Mouse (Mus musculus) fibroblast of lung, adult 2 months (primary cell): ENCODE data around the gene Evi5.

Source experiments
- DNase-seq: peaks from one replicate; pipeline ENCODE4 v3.0.0-alpha.2; 2011; ENCODE audit warnings: low read depth

Evi5 gene

DNA sequence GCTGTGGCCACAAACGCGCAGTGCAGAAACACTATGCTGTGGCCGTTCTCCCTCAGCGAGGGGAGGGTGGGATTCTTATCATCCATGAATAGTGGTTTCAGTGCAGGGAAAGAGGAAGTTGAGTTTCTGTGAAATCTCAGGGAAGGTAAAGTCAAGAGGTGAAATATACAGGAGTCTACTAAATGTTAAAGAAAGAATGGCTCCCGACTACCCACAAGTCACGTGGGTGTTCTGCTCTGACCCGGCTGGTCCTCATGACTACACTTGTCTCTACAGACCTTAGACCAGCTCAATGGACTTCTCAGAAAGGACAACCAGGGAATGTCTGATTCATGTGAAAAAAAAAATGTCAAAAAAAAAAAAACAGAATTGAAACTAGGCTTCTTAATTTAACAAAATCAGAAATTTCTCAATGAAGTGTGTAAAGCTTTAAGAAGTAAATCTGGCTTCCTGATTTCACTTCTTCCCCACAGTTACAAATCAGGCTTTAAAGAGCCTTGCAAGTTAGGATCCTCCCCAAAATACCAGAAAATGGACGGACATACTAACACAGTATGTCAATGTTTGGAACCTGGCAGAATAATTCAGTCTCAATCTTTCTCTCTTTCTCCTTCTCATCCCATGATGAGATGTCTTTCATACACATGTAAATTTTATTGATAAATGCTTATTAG is 166.6 kb downstream of the Evi5 start:
- DNase-seq, result no peak

DNA sequence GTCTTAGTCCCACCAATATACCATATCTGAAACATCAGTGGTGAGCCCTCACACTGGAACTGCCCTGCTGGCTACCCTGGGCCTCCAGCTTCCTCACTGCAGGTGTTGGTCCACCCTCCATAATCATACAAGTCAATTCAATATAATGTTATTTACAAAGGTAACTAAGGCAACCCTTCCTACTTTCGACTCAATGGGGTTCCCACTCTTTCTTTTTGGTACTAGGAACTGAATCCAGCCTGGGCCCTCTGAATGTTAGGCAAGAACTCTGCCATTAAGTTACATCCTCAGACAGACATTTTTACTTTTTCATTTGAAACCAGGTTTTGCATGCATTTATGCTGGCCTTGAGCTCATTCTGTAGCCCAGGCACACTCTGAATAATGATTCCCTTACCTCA is 168.6 kb downstream of the Evi5 start:
- no peak for DNase-seq

DNA sequence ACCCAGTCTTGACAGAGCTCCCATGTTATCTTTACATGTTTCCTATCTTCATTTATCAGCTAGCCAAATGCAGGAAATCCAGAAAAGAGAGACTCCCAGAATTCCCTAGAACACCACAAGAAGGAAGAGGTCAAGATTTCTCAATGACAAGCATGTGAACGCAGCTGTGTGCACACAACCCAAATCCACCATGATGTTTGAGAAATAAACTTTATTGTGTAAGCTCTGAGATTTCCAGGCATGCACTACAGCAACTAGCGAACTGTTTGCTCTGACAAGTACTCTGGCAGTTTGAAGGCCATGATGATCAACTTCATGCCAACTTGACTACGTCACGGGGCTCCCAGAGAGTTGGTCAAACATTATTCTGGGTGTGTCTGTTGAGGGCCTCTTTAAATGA is 169.2 kb downstream of the Evi5 start:
- DNase-seq, result no peak

DNA sequence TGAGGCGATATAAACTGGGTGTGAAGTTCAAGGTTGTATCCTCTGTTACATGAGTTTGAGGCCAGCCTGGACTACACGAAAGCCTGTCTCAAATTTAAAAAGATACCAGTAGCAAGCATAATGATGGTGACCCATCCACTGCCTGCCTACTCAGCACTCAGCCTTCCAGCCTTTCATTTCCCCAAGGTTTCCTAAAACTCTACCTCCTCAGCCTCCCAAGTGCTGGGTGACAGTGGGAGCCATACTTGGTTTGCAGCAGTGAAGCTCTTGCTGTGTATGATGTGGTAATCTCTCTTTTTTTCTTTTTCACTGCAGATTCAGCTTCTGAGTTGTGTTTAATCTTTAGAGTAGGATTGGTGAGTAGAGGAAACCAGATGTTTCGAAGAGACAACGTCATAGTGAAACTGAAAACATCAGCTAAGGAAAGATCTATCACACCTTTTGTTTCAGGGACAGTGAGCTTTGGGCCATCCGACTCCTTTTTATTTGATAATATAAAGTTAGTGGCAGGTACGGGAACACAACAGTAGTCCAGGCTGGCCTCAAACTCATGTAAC is 171.6 kb downstream of the Evi5 start:
- DNase-seq, result no peak

DNA sequence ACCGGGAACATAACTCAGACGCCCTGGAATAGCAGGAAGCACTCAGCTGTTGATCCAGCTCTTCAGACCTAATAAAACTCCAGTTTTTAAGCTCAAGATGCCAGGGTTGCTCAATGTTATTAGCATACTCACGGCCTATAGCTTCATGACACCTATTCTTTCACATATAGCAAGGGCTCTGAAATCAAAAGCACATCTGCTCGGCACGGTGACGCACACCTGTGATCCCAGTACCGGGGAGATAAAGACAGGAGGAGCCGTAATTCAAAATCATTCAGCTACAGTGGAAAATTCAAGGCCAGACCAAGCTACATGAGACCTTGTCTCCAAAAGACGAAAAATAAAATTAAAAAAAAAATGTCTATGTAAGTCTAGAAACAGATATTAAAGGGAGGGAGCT is 173.2 kb downstream of the Evi5 start:
- DNase-seq, result no peak

DNA sequence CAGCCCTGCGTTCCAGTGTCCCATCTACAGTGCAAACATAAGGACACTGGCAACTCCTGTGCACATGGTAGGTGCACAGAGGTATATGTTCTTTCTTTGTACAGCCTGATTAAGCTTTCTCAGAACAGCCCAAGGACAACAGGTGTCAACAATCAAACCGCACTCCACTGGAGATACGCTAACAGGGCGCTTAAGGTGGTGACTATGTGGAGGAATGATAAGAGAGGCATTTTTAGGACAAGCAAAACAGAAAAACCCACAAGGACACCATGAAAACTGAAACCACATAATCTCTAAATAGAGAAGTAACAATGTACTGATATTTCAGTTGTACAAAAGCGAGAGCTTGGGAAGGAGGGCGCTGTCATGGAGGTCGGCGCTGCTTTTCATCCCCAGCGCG is 174.0 kb downstream of the Evi5 start:
- no peak for DNase-seq

DNA sequence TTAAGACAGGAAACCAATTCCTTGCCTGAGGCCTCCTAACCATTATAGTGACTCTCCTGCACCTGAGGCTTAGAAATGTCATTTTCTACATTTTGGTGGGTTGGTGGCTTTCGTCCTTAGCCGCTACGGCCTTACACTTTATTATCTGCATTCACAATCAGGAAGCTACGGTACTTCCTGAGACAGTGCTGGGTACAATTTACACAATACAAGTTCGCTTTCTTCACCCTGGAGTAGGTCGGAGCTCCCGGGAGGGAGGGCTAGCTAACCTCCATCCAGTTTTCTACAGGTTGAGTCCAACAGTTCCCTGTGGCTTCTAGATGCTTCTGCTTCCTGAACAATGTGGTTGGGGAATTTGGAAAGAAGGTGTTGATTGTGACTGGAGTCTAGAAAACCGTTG is 176.0 kb downstream of the Evi5 start:
- no peak for DNase-seq

DNA sequence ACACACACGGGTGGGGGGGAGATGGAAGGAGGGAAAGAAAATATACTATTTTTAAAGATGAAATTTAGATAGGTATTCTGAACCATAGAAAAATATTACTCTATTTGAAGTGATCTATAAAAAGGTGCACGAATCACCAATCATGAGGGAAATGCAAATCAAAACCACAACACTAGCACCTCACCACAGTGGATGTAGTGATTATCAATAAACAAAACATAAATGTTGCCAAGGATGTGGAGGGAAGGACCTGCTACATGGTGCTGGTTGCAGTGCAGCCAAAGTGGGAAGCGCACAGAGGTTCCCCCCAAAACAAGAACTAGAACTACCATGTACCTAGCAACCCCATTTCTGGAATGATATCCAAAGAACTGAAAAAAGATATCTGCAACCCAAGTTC is 179.9 kb downstream of the Evi5 start:
- DNase-seq, result no peak
